Mouse (Mus musculus): ENCODE data around the gene Tcea3.

Gene Tcea3

DNA sequence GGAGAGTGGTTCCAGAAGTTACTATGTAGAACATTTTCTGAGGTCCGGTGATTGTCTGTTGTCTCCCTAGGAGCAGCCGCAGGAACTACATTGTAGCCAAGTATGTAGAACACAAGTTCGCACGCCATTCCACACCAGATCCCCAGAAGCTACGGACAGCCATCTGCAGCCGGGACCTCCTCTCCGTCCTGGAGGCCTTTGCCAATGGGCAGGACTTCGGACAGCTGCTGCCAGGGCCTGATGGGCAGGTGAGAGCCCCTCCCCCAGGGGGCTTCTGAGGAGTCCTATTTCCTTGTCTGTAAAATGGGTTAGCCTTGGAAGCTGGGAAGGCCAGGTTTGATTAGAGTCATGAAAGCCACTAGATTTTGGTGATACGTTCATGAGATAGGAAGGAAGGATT lies 8.4 kb upstream of the Tcea3 start:
- no peak for DNase-seq (ENCODE audit: low spot score in 2 of 2)

DNA sequence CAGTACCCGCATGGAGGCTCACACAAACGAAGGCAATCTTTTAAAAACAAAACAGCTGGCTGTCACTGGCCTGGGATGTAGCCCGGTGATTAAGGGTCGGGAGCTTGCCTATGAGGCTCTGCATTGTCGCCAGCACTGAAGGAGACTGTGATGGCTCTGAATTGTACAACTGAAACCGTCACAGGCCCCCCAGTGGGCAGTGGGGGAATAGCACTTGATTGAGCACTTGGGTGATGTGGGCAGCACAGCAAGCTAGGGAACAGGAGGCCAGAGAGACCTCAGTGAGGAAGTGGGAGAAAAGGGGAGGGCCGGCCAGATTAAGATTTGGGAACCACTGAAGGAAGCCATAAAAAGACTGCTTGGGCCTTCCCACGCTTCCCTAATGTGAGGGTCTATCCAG lies 7.9 kb upstream of the Tcea3 start:
- DNase-seq (ENCODE audit: low spot score in 2 of 2) = peak; percentile 60 to 80

DNA sequence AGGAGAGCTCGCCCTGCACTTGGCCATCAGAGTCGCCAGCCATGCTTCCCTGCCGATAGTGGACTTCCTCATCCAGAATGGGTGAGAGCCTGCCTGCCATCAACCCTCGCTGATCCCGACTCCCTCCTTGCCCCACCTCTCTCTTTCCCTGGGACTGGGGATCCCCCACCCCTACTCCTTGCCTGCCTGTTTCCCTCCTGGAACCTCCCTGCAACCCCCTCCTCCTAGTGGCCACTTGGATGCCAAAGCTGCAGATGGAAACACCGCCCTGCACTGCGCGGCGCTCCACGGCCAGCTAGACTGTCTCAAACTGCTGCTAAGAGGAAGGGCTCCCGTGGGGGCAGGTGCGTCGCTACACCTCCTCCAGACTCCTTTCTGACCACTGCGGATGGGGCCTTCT lies 7.4 kb upstream of the Tcea3 start:
- no peak for DNase-seq (ENCODE audit: low spot score in 2 of 2)

DNA sequence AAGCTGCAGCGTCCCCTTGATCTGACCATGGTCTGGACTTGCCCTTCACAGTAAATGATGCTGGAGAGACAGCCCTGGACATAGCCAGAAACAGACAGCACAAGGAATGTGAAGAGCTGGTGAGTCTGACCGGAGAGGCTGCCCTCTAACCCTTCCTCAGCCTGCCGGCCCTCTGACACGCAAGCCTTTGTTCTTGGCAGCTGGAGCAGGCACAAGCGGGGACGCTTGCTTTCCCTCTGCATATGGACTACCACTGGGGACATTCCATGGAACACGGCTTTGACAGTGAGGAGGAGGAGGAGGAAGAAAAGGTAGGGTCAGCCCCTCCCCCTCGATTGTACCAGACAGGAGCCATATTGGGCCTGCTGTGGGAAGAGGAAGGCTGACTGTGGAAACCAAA lies 6.6 kb upstream of the Tcea3 start:
- no peak for DNase-seq (ENCODE audit: low spot score in 2 of 2)

DNA sequence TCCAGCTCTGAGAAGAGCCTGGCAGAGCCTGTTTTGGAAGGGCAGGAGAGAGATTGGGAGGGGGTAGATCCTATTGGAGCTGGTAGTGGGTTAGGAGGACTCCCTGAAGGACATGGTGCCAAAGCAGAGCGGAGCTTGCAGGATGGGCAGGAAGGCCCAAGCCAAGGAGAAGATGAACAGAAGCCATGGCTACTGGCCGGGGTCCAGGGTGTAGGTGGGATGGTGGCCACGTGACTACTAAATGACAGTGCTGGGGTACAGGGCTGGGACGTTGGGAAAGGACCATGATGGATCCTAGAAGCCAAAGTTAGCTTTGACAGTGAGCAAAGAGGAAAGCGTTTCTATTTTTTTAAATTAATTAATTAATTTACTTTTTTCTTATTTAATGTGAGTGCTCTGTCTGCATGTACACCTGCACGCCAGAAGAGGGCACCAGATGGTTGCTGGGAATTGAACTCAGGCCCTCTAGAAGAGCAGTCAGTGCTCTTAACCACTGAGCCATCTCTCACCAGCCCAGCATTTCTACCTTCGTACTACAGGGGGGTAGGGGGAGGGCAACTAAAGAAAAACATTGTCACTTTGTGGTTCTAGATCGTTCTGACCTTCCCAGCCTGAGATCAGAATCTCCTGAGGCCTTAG lies 5.3 kb upstream of the Tcea3 start:
- DNase-seq (ENCODE audit: low spot score in 2 of 2) = no peak

DNA sequence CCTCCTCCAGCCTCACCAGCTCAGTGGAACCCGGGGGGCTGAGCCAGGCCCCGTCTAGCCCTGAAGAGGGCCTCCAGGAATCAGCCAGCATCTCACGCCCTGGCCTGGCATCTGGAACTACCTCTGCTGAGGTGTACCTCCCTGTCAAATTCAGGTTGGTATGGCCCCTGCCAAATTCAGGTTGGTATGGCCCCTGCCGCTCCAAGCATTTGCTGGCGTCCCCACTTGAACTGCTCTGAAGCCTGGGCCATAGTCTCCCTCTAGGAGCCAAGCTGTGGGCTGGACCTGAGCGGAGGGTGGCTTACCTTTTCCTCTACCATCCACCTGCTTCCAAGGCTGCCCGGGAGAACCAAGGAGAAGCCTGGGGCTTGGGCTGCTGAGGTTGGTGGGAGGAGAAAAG lies 4.8 kb upstream of the Tcea3 start:
- DNase-seq (ENCODE audit: low spot score in 2 of 2) = no peak

DNA sequence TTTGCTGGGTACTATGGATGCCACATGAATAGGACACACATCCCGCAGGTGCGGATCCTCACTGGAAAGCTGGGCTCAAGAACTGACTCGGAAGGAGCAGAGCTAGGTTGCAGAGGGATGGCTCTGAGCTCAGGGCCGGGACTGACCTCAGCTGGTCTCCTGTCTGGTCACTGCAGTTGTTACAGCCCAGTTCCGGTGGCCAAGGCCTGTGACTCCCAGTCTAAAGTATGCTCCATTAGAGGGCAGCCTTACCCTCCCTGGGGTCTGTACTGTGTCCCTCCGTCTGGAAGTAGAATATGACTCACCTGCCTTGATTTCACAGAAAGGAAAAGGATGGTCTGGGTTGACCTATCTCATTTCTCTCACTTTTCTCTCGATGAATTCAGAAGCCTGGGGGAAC lies 3.3 kb upstream of the Tcea3 start:
- DNase-seq (ENCODE audit: low spot score in 2 of 2) = no peak

DNA sequence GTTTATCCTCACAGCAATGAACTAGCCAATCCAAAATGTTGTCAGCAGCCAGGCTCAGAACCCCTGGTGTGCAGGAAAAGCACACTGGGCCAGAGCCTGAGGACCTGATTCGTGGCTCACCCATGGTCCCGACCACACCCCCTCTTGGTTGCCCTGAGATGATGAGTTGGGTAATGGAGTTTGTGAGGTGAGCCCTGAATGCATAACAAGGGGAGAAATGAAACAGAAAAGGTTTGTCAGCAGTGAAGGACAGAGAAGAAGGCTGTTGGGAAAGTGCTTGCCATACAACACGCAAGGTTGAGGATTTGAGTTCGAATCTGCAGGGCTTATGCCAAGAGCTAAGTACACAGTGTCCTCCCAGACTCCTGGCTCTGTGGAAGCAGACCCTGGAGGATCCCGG lies 1.8 kb upstream of the Tcea3 start:
- no peak for DNase-seq (ENCODE audit: low spot score in 2 of 2)

DNA sequence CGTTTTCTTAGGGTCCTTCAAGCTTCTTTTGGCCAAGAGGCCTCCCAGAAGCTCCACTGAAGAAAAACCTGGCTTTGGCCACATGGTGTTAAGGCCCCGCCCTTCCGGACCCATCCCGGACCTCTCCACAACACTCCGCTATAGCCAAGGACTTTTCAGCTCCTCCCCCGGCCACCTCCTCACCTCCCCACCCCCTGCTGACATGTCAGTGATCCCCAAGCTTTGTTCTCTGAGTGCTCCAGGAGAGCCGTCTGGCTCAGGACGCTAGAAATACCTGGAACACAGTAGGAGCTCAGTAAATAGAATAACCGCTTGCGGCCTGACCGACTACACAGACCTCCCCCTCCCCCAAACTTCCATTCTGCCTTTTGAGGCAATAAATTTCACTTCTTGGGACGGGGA lies 960 bp upstream of the Tcea3 start:
- no peak for DNase-seq (ENCODE audit: low spot score in 2 of 2)

DNA sequence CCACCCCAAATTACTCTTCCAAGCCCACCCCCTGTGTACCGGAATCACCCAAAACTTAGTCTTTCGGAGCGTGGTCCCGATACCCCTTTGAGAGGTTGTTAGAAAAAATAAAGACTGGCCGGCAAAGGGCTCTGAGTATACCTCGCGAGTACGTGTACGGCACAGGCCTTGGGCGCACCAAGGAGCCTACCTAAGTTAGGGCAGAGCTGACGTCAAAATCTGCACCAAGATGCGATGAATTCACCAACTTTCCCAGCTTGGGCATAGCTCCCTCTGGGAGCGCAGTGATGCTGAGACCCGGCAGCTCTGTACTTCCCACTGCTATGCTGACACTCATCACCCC lies 172 bp upstream of the Tcea3 start:
- no peak for DNase-seq (ENCODE audit: low spot score in 2 of 2)

DNA sequence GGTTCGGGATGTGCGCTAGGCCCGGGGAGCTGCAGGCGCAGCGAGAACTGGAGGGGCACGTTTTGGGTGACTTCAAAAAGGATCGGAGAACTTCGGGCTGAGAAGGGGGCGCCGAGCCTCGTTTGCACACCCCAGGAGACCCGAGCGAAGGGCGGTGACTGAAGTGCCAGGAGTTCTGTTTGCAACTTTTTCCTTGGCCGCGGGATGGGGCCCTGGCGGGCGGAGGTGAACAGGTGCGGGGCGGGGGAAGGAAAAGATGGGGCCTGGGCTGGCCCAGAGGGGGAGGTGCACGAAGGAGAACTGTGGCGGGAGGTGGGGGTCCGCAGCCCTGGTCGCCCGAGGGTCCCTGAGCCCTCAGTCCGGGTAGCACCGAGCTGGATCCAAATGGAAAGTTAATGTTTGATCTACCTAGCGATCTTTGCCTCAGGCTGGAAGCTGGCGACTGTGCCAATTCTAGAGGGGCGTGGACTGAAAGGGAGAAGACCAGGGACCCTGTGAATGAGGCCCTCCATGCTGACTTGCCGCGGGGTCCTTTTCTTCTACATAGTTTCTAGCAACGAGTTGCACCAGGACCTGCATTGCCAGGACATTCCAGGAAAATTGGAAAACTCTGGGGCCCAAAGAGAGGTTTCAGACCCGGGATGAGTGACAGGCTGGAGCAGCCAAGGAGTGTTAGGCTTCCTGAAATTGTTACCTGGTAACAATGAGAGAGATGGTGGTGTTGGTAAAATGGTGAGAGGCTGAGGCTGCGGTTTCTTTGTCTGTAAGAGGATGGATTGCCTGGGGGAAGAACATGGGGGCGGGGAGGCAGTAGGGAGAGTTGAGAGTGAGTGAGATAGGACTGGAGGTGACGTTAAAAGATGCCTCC lies 1.2 kb downstream of the Tcea3 start:
- no peak for DNase-seq (ENCODE audit: low spot score in 2 of 2)

DNA sequence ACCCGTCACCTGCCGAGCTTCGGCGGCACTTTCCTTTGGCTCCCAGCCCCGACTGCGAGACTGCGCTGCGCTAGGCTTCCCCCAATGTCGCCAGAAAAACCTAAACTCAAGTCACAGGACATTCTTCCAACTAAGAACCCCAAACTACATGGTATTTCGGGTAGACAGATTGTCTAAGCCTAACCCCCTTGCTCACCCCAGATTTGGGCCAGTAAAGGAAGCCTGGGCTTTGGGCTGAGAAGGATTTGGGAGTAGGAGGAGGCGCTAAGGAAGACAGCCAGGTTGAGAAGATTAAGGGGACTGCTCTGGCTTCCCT lies 1.8 kb downstream of the Tcea3 start:
- no peak for DNase-seq (ENCODE audit: low spot score in 2 of 2)

DNA sequence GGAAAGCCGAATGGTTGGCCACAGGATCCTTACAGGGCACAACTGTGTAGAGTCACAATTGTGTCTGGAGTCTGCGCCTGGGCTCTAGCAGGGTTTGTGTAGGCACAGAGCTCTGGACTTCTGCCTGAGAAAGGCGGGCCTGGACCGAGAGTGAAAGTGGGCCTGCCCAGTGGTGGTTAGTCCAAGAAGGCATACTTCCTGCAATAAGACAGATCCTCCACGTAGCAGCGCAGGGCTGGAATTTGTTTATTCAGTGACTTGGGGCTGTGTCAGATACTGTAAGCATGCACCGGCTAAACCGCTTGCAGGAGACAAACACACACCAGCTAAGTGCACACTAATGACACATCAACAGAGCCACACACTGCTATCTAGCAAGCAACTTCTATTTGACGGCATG lies 2.3 kb downstream of the Tcea3 start:
- no peak for DNase-seq (ENCODE audit: low spot score in 2 of 2)

DNA sequence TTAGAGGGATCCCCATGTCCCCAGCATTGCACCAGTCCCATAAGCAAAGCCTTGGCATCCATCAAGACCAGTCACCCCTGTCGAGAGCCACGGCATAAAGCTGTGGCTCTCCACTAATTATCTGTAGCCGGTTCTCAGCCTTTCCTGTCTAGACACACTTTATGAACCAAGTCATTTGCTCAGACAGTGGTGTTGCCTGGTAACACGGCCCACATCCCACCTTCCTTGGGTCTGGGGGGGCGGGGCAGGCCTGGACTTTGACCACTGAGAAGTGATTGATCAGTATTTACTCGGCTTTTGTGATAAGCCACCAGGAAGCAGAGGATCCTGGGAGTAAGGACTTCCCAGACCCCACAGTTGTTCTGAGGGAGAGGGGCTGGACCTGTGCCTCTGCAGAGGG lies 8.4 kb downstream of the Tcea3 start:
- DNase-seq (ENCODE audit: low spot score in 2 of 2) = no peak

DNA sequence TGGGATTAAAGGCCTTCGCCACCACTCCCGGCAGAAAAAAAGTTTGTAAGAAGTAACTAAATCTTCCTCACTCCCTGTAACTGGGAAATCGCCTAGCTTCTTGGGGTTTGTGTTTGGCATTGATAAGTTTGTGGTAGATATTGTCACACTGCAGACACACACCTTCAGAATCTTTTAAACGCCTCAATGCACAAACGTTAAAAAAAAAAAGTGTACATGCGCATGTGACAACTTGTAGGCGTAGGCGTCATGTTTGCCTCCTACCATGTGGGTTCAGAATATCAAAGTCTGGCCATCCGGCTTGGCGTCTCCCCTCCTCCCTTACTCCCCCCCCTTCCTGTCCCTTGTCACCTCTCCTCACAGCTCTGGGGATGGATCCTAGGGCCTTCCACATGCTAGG lies 9.2 kb downstream of the Tcea3 start:
- DNase-seq (ENCODE audit: low spot score in 2 of 2) = no peak

DNA sequence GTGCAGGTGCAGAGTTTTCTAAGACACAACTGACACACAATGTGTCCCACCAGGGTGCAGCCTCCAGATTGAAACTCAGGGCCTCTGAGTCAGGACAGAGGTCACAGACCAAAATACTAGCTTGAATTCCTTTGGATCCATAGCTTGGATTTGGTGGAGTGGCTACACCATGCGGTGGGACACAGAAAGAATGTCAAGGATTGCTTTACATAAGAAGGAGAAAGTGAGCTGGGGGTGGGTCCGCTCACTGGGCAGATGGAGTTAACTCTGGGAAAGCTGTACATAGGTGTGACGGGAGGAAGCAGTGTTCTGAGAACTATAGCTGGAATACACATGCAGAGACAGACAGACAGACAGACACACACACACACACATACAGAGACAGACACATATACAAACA lies 12.4 kb downstream of the Tcea3 start:
- no peak for DNase-seq (ENCODE audit: low spot score in 2 of 2)

DNA sequence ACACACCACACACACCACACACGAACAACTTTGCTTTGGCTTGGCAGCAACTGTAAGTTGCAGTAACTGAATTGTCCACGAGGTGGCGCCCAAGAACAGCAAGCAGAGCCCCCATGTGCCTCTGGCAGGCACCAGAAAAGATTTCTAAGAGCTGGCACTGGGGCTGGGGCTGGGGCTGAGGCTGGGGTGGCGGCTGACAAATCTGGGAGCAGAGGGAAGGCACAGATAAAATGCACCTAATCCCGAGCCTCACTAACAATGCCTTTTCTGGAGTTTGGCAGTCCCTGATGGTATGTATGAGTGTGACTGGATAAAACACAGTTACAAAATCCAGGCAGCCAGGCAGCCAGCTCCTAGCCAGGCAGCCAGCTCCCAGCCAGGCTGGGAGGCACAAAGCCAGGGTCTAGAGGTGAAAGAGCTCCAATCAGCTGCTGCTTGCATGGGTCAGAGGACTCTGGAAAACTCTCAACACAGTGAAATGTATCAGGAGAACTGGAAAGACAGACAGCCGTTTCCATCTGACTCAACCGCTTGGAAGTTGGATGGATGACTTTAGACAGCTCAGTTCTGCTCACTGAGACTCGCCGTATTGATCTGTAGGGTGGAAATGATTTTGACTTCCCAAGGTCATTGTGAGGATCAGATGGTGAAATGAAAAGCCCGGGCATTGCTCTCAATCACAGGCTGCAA lies 13.1 kb downstream of the Tcea3 start:
- peak in 1 of 2 experiments; percentile 72 for DNase-seq (ENCODE audit: low spot score in 2 of 2)

DNA sequence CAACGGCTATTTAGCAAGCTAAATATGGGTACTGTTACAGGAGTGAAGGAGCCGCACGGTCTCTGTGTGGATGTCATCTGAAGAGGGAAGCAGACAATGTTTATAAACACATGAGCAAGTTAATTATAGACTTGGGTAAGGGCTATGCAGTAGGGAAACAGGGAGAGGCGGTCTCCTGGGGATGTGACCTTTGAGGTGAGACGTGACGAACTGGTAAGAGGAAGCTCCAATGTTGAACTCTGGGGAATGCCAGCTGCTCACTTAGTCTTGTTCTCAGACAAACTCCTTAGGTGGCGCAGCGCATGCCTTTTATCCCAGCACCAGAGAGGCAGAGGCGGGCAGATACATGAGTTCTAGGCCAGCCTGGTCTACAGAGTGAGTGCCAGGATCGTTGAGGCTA lies 14.4 kb downstream of the Tcea3 start:
- DNase-seq (ENCODE audit: low spot score in 2 of 2) = no peak

DNA sequence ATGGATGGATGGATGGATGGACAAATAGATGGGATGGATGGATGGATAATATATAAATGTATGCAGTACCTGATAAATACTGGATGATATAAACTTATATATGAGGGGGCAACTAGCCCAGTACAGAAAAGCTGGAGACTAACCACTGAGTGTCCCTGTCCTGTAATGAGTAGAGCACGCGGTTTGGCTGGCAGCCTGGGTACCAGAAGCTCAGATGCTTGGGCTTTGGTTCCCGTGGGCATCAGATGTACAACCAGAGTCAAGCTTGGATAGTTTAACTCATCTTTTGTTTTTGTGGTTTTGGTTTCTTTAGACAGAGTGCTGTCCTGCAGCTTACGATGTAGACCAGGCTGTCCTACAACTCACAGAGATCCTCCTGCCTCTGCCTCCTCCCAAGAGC lies 16.0 kb downstream of the Tcea3 start:
- DNase-seq (ENCODE audit: low spot score in 2 of 2) = no peak

DNA sequence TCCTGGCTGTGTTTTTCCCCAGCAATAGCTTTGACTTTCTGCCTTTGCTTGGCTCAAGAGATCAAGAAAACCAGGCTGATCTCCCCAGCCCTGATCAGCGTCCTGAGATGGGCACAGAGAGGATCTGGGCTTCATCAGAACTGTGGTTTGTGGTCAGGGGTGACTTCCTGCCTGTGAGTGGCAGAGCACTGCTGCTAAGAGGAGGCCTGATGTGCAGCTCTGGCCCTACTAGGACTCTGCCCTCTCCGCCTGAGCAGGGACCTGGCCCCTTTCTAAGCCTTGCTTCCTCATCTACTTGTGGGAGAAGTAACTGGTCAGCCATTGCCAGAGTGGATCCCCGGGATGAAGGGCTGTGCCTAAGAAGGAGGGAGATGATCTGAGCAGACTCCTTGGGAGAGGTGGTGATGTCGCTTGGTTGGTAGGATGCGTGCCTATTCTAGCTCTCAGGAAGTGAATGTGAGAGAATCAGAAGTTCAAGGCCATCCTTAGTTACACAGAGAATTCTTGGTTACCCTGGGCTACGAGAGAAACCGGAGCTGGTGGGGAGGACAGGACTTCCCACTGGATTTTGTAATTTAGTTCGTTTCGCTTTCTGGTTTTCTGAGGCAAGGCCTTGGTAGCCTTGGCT lies 19.3 kb downstream of the Tcea3 start:
- DNase-seq (ENCODE audit: low spot score in 2 of 2) = no peak

DNA sequence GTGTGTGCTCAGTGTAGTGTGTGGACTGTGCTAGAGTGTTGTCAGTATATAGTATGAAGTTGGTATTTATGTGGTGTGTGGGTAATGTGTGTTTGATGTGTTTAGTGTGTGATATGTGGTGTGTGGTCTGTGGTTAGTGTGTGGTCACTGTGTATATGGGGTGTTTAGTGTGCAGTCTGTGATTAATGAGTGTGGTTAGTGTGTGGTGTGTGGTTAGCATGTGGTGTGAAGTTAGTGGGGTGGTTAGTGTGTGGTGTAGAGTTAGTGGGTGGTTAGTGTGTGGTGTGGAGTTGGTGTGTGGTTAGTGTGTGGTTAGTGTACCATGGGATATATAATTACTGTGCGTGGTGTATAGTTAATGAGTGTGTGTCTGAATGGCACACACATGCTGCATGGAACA lies 21.4 kb downstream of the Tcea3 start:
- no peak for DNase-seq (ENCODE audit: low spot score in 2 of 2)

DNA sequence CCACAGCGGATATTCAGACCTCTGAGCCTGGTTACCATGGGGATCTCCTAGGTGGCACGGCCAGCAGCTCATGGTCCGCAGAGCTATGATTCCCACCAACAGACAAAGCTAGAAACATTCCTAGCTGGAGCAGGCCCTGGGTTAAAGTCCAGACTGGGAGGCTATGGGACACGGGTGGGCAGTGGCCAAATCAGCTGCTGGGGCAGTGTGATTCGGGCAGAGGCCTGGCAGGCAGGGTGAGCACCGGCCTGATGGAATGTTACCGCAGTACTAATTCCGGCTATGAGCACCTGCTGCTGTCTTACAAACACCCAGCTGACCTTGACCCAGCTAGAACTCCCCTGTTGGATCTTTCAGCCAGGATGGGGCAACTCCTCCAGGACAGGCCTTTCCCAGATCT lies 23.1 kb downstream of the Tcea3 start:
- no peak for DNase-seq (ENCODE audit: low spot score in 2 of 2)

DNA sequence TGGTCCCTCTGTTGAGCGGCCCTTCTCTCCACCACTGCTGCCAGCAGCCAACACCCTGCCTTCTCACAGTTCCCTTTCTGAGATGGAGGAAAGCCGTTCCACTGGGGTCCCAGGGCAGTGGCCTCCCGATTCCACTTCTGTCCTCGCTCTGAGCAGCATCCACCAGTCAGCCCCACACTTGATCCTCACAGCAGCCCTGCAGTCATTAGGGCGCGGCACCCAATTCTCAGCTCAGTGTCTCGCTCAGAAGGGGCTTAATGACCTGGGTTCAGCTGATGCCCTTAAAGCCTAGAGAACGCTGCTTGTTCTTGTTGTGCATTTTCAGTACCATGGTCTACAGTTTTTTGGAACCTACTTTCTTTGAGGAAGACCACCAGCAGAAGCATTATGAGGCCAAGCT lies 33.6 kb downstream of the Tcea3 start:
- no peak for DNase-seq (ENCODE audit: low spot score in 2 of 2)
